Mouse (Mus musculus) monocyte, adult 5-6 weeks (primary cell): ENCODE measurements around the gene Sst. TPM values are rescaled to one million over a fixed set of nuclear protein-coding genes. Genes with fewer than 3 reads are reported as not detected.

Experiments
- ATAC-seq: fragments of 153-309, 156-312 bp; replicated peaks from 2 replicates; pipeline ENCODE4 v1.8.0; 2017; ENCODE audit warnings: mild to moderate bottlenecking; ENCODE audit not compliant: low TSS enrichment, insufficient number of reproducible peaks, severe bottlenecking, poor library complexity, low FRiP score
- total RNA-seq: library from RNA; stranded (forward); fragments of 200-1000, 200-491, 200-594 nt; gene quantifications from 3 replicates; pipeline ENCODE4 v1.2.3, GENCODE M21; 2017

The Sst gene
- total RNA-seq, 1 experiment from 2014 or later = not detected

GRCm38 (mm10) chr16:23895135-23895534 lies 4.4 kb upstream of the Sst start:
- ATAC-seq = no peak

DNA sequence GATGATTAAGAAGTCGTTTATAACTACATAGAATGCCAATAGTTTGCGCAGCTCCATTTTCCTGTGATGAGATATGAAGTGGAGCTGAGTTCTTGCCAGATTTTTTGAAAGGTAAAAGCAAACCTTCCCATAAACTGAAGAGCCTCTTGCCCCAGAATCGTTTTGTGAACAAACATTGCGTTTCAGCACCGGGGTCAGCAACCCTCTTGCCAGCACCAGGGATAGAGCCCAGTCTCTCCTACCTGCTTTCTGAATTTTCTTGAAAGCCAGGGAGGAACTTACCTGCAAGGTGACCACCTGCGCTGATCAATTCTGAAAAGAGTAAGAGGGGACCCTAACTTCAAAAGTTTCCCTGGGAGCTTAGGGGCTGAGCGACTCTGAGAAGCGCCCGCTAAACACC lies 607 bp downstream of the Sst start:
- ATAC-seq = no peak

- ATAC-seq = no peak
These were observed 2.7 kb downstream of the Sst start for GRCm38 (mm10) chr16:23887910-23888579.

DNA sequence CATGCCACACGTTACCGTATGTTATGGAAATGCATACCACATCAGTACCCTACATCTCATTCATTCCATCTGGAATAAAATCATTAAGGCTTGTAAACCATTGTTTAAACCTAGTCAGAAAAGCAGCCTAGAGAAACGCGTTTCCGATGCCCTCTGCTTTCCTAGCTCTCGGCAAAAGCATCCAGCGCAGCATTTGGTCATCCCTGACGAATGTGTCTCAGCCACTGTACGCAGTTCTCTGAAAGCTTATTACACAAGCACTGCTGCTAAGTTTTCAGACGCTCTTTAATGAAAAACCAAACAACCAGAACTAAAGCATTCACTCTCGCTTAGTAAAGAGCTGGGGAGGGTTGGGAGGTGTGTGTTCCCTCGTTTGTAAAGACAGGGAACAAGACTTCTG lies 5.7 kb downstream of the Sst start:
- no peak for ATAC-seq

- ATAC-seq = peak; percentile 99
These were observed 35.5 kb downstream of the Sst start for GRCm38 (mm10) chr16:23855242-23855641.

DNA sequence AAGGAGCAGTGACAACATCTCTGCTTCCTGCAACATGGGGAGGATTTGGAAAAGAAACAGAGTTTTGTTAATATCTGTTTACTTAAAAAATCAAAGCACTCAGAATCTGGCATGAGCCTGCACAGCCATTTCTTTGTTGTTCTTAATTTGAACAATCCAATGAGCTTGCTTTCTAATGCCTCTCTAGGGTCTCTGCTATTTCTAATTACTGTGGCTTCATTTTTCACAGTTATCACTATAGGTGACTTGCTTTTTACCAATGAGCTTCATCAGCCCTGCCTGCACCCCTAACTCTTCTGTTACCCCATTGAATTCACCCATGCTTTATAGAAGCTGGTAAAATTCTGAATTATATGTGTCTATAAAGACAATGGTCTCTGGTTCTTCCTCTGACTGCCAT lies 41.0 kb downstream of the Sst start:
- no peak for ATAC-seq

DNA sequence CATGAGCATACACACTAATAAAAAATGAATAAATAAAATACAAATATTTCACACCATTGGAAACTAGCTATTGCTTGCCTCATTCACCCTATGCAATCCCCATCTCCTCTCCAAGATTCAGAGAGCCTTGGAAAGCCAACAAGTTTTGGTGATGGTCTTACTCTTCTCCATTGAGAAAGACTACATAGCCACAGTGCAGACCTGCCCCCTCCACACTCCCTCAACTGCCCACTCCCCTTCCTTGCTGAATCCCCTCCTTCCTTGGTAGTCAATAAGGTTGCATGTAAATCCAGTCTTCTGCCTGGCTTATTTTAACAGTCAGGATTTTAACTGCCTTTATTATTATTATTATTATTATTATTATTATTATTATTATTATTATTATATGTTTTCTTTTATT lies 41.6 kb downstream of the Sst start:
- ATAC-seq = no peak

DNA sequence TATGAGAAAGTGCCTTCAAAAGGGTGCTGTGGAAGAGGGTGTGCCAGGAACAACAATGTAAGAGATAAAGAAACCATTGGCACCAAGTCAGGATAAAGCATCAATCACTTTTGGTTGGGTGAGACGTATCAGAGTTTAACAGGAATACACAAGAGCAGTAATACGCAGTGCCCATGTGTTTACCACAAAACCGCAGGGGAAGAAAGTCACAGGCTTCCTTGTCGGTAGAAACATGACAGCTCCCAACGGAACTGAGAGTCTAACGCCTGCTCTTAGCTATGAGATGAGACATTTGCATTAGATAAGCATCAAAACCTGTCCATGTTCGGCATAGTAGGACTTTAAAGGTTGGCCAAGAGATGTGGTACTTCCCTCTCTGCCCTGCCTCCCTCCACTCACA lies 46.1 kb downstream of the Sst start:
- no peak for ATAC-seq

DNA sequence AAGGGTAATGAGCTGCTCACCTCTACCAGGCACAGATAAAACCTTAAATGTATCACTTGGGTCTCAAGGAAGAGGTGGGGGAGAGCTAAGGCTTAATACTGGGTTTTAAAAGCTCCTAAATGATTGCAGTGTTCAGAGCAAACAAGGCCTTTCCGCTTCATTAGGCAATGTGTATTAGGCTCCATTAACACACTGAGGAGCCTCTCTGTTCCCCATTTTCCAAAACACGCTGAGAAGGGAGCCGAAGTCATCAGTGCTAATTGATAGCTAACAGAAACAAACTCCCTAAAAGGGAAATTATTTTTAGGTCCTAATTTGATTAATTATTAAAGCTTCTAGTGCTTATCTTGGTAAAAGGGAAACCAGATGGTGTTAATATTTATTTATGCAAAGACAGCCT lies 48.1 kb downstream of the Sst start:
- ATAC-seq = no peak

Other genes starting within 250 kb of the Sst start
- gene Rtp2, start 41.4 kb upstream of the Sst start, total RNA-seq = not detected in 3 replicates
- gene Gm37419, start 97.5 kb upstream of the Sst start, total RNA-seq = not detected in 3 replicates
- gene Bcl6, start 97.9 kb upstream of the Sst start, total RNA-seq = 74.7 to 91.8 TPM (median 83.1 TPM) in 3 replicates